Mouse (Mus musculus) heart, adult 2 months (tissue): Measurements from ENCODE around the gene Slc22a20. TPM values are rescaled to one million over a fixed set of nuclear protein-coding genes. Genes with fewer than 3 reads are reported as not detected.

Experiments used
- DNase-seq, 2 experiments: peaks; one replicate each; pipeline ENCODE4 v3.0.0; 2021
- H3K27ac ChIP-seq: fragments of 200-600 bp; 2 replicates; pipeline ENCODE4 v1.8.1; 2022
- H3K27me3 ChIP-seq: fragments of 200-500 bp; 2 replicates; pipeline ENCODE4 v1.6.1; 2012; ENCODE audit warnings: mild to moderate bottlenecking, low read length, inconsistent platforms, mixed read lengths; ENCODE audit not compliant: control insufficient read depth, insufficient read depth
- H3K36me3 ChIP-seq: fragments of 200-500 bp; 2 replicates; pipeline ENCODE4 v1.6.1; 2012; ENCODE audit warnings: low read length, inconsistent platforms; ENCODE audit not compliant: control insufficient read depth, insufficient read depth
- H3K4me1 ChIP-seq: fragments of 200-500 bp; 2 replicates; pipeline ENCODE4 v1.6.1; 2011; ENCODE audit warnings: low read length; ENCODE audit not compliant: control insufficient read depth, insufficient read depth
- H3K4me3 ChIP-seq: fragments of 200-600 bp; 2 replicates; pipeline ENCODE4 v1.8.1; 2022
- H3K79me2 ChIP-seq: fragments of 200-500 bp; replicated peaks from 2 replicates; pipeline ENCODE4 v1.6.1; 2012; ENCODE audit warnings: mild to moderate bottlenecking, inconsistent platforms, low read length, moderate library complexity, mixed read lengths; ENCODE audit not compliant: control insufficient read depth, insufficient read depth
- H3K9ac ChIP-seq: fragments of 200-500 bp; 2 replicates; pipeline ENCODE4 v1.6.1; 2012; ENCODE audit warnings: low read depth, mild to moderate bottlenecking, control low read depth, inconsistent platforms, low read length, mixed read lengths
- CTCF ChIP-seq: fragments of 200-600 bp; IDR thresholded peaks from 2 replicates; pipeline ENCODE4 v1.8.1; 2022; ENCODE audit warnings: antibody characterized with exemption, mild to moderate bottlenecking, moderate library complexity
- EP300 ChIP-seq: fragments of 200-500 bp; IDR thresholded peaks from 2 replicates; pipeline ENCODE4 v1.6.1; 2011; ENCODE audit warnings: low read depth, low read length, control low read depth; ENCODE audit not compliant: insufficient read depth
- POLR2A ChIP-seq: fragments of 200-500 bp; IDR thresholded peaks from 2 replicates; pipeline ENCODE4 v1.6.1; 2011; ENCODE audit warnings: mild to moderate bottlenecking, low read depth, low read length, control low read depth; ENCODE audit not compliant: insufficient read depth
- WGBS: fragments of 180-500 bp; shearing (Covaris S2); methylation state at CpG from one replicate; pipeline ENCODE4 v1.1.7; 2018; 5-methylcytosine and 5-hydroxymethylcytosine counted together
- intact Hi-C: fragments of 180-260 bp; cut with DNase I; formaldehyde crosslinking; loops from one replicate; pipeline ENCODE4 v1.15.1; 2025
- polyA plus RNA-seq: library from polyadenylated mRNA; depleted of rRNA; stranded (reverse); fragments of >200 nt; gene quantifications from 2 replicates; pipeline ENCODE4 v1.2.3, GENCODE M21; 2012
- total RNA-seq, 2 experiments: library from RNA; stranded (reverse); gene quantifications; 2 replicates each; pipeline ENCODE4 v1.2.3; 2021

Slc22a20 gene
- total and polyA plus RNA-seq, 3 experiments, result not detected

- DNase-seq, result no peak
- Histone ChIP-seq H3K27me3 (no peaks in the 10 kb centered on the region), H3K4me1 (peaks cover 2% of the 10 kb centered on the region), H3K4me3 (no peak overlapping the region), H3K79me2 (no peaks in the 10 kb centered on the region), H3K36me3 (no peaks in the 10 kb centered on the region), H3K27ac (no peak overlapping the region), H3K9ac (no peak overlapping the region)
- no peak for TF ChIP-seq EP300
- no peak for TF ChIP-seq POLR2A
- no peak for TF ChIP-seq CTCF
- intact Hi-C loops, result loop anchor here (10.0 kb wide), 1 partner anchor 367 kb away; the partner anchor contains the start of gene Men1
- WGBS, result 82% methylated on average over 10 of the region's 10 CpGs
These were observed 18.3 kb downstream of the Slc22a20 start for GRCm38 (mm10) chr19:5967664-5968063.

- WGBS, result 47% methylated on average over 6 of the region's 6 CpGs
- Histone ChIP-seq H3K4me3 (no peak overlapping the region), H3K4me1 (peaks cover 2% of the 10 kb centered on the region), H3K27ac (no peak overlapping the region), H3K36me3 (no peaks in the 10 kb centered on the region), H3K9ac (no peak overlapping the region), H3K79me2 (no peaks in the 10 kb centered on the region), H3K27me3 (no peaks in the 10 kb centered on the region)
- no peak for DNase-seq
- TF ChIP-seq POLR2A (no peak), CTCF (no peak), EP300 (no peak)
- intact Hi-C loops, result loop anchor here (10.0 kb wide), 1 partner anchor 368 kb away; the partner anchor contains the start of gene Men1
These were observed 19.2 kb downstream of the Slc22a20 start for GRCm38 (mm10) chr19:5966786-5967185.

- DNase-seq, result no peak
- intact Hi-C loops, result loop anchor here (1.0 to 10.0 kb wide), 4 partner anchors 52 to 369 kb away; partner anchors contain the start of gene Men1
- no peak for TF ChIP-seq POLR2A
- TF ChIP-seq CTCF, result no peak
- TF ChIP-seq EP300, result no peak
These were observed 20.0 kb downstream of the Slc22a20 start for GRCm38 (mm10) chr19:5965910-5966309.

GRCm38 (mm10) chr19:5965280-5965679 is 20.7 kb downstream of the Slc22a20 start:
- peak; percentile 96 for TF ChIP-seq CTCF
- TF ChIP-seq POLR2A, result no peak
- peak; percentile 84; the same call in 1 of the 2 replicates for TF ChIP-seq EP300
- Histone ChIP-seq H3K36me3 (no peaks in the 10 kb centered on the region), H3K79me2 (no peaks in the 10 kb centered on the region; the same call in 1 of the 2 replicates), H3K4me3 (no peak overlapping the region), H3K27ac (no peak overlapping the region), H3K9ac (no peak overlapping the region), H3K27me3 (no peaks in the 10 kb centered on the region), H3K4me1 (peaks cover 2% of the 10 kb centered on the region)
- DNase-seq, result peak; percentile 68 to 78
- WGBS, result 11% methylated on average over 4 of the region's 4 CpGs
- intact Hi-C loops, result loop anchor here (1.0 to 10.0 kb wide), 4 partner anchors 53 to 370 kb away; partner anchors contain the start of gene Men1

More at GRCm38 (mm10) chr19:5965910-5966309, 20.0 kb downstream of the Slc22a20 start:
- Histone ChIP-seq H3K36me3 (no peaks in the 10 kb centered on the region), H3K27ac (no peak overlapping the region), H3K4me3 (no peak overlapping the region), H3K79me2 (no peaks in the 10 kb centered on the region; the same call in 1 of the 2 replicates), H3K4me1 (peaks cover 2% of the 10 kb centered on the region), H3K27me3 (no peaks in the 10 kb centered on the region), H3K9ac (no peak overlapping the region)
- 90% methylated on average over 2 of the region's 2 CpGs for WGBS

GRCm38 (mm10) chr19:5964804-5965203 is 21.1 kb downstream of the Slc22a20 start:
- intact Hi-C loops, result loop anchor here (1.0 to 10.0 kb wide), 4 partner anchors 53 to 370 kb away; partner anchors contain the start of gene Men1
- WGBS, result 89% methylated on average over 2 of the region's 2 CpGs
- no peak overlapping the region for H3K4me3 ChIP-seq

More at GRCm38 (mm10) chr19:5964804-5965203, 21.1 kb downstream of the Slc22a20 start:
- Histone ChIP-seq H3K9ac (no peak overlapping the region), H3K27ac (no peak overlapping the region), H3K4me1 (peaks cover 2% of the 10 kb centered on the region), H3K27me3 (no peaks in the 10 kb centered on the region), H3K79me2 (no peaks in the 10 kb centered on the region; the same call in 1 of the 2 replicates), H3K36me3 (no peaks in the 10 kb centered on the region)
- TF ChIP-seq POLR2A (no peak), CTCF (no peak), EP300 (no peak)
- DNase-seq, result no peak
